Mouse (Mus musculus) left cerebral cortex, postnatal 36 days (tissue): ENCODE data around the gene Slc44a5. TPM values are rescaled to one million over a fixed set of nuclear protein-coding genes. Genes with fewer than 3 reads are reported as not detected.
"Not testable (repeated sequence)": the region's sequence is repeated elsewhere in the genome, so short reads cannot be mapped to it uniquely, and the experiment has no call there.

Experiments used
- DNase-seq, 2 experiments: peaks; one replicate each; pipeline ENCODE4 v3.0.0; 2021 to 2022; ENCODE audit warnings: low spot score in 2 of 2, mixed read lengths in 1 of 2
- intact Hi-C: fragments of 180-260 bp; cut with DNase I; formaldehyde crosslinking; loops from one replicate; pipeline ENCODE4 v1.15.1; 2025
- total RNA-seq, 2 experiments: library from RNA; stranded (reverse); gene quantifications; 2 replicates each; pipeline ENCODE4 v1.2.3; 2021

Gene Slc44a5
- total RNA-seq, 2 experiments from 2014 or later: 8.2 to 9.6 TPM

GRCm38 (mm10) chr3:154134701-154135100 is 161.5 kb downstream of the Slc44a5 start:
- intact Hi-C loops: no loop called here
- DNase-seq: no peak

DNA sequence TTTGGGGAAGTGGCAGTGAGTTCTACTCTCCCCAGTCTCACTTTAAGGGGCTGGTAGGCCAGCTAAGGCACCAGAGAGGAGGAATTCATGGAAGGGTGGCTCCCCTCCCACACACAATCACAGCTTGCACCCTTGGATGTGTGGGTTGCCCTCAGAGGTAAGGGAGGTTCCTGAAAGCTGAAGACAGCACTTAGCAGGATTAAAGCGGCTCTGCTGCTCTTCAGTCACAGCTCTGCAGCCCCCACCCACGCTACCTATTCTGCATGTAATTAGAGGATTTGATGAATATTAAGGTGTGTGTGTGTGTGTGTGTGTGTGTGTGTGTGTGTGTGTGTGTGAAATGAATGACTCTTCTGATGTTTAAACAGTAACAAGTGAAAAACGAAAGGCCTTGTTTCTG is 163.3 kb downstream of the Slc44a5 start:
- intact Hi-C loops: no loop called here
- DNase-seq: no peak

GRCm38 (mm10) chr3:154141346-154141745 is 168.1 kb downstream of the Slc44a5 start:
- DNase-seq: no peak
- intact Hi-C loops: no loop called here

- DNase-seq: no peak
- intact Hi-C loops: no loop called here
These were observed 169.4 kb downstream of the Slc44a5 start for GRCm38 (mm10) chr3:154142618-154143017.

DNA sequence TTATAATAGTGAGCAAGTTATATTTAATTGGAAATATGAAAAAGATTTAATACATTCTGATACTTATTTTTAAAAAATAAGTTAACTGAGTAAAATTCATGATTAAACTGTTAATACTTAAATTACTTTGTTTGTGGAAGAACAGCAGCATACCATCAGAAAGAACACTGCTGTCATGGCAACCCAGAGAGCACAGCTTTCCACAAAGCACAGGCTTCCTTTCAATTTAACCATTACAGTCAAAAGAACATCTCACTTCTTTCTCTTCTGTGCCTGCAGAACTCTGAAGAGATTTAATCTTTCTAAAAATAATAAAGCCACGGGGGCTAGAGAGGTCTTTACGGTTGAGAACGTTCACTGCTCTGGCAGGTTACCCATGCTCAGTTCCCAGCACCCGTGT is 172.5 kb downstream of the Slc44a5 start:
- intact Hi-C loops: loop anchor here (5.0 kb wide), 1 partner anchor 37 kb away; no protein-coding TSS in a partner anchor
- no peak for DNase-seq

- DNase-seq: no peak
- intact Hi-C loops: loop anchor here (5.0 kb wide), 1 partner anchor 33 kb away; no protein-coding TSS in a partner anchor
These were observed 176.5 kb downstream of the Slc44a5 start for GRCm38 (mm10) chr3:154149778-154150177.

DNA sequence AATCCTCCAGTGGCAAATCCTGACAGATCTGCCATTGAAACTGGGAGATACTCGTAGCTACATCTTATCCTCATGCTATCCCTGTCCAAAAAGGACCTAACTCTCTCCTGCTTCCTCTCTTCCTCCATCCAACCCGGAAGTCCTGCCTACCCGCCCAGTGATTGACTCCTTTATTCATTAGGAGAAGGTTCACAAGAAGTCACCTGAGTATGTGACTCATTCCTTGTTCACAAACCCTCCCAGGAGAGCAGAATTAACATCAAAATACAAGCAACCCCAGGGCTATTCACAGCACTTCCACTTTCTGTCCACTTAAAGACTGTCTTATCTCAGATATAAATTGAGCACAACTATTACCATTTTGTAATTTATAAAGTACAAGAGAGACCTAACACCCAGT is 180.3 kb downstream of the Slc44a5 start:
- DNase-seq, intact Hi-C loops: not testable (repeated sequence)

GRCm38 (mm10) chr3:154165882-154166281 is 192.6 kb downstream of the Slc44a5 start:
- no peak for DNase-seq
- intact Hi-C loops: no loop called here

GRCm38 (mm10) chr3:154171881-154172592 is 198.8 kb downstream of the Slc44a5 start:
- intact Hi-C loops: no loop called here
- DNase-seq: peak; percentile 21 to 22

DNA sequence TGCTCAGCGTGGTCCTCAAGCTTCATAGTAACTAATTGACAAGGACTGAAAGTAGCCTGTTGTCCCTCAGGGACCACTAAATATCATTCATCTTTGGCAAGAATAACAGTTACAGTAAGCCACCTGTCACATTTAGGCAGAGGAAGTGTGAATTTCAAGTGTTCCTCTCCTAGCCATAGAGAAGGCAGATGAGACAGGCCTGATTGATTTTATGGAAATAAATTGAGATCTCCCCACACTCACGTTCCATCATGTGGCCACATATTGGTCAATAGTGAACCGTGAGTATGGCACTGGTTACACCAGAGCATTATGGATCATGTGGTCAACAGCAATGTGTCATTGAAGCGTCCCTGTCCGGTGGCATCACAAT is 199.3 kb downstream of the Slc44a5 start:
- DNase-seq: no peak
- intact Hi-C loops: no loop called here

- no peak for DNase-seq
- intact Hi-C loops: no loop called here
These were observed 200.3 kb downstream of the Slc44a5 start for GRCm38 (mm10) chr3:154173556-154173955.

DNA sequence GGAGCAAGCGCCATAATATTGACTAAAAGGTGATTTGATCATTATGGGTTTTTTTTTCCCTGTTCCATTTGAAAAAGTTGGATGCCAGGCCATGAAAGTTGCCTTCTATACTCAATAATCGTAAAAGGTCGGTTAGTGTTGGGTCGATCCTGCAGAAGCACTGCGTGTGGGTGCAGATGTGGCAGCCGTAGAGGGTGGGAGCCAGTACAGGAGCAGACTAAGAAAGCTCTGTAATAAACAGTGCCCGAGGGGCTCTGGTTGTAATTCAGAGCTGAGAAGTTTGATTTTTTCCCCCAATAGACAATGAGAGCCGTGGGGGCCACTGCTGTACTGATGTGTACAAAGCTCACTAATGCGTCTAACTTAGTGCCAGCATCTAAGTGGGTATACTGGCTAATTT is 200.8 kb downstream of the Slc44a5 start:
- intact Hi-C loops: no loop called here
- no peak for DNase-seq

GRCm38 (mm10) chr3:154174766-154175165 is 201.5 kb downstream of the Slc44a5 start:
- intact Hi-C loops: no loop called here
- no peak for DNase-seq

GRCm38 (mm10) chr3:154177665-154178305 is 204.5 kb downstream of the Slc44a5 start:
- intact Hi-C loops: no loop called here
- no peak for DNase-seq

- intact Hi-C loops: no loop called here
- DNase-seq: peak in 1 of 2 experiments; percentile 1
These were observed 206.2 kb downstream of the Slc44a5 start for GRCm38 (mm10) chr3:154179423-154179920.

GRCm38 (mm10) chr3:154182987-154183386 is 209.8 kb downstream of the Slc44a5 start:
- intact Hi-C loops: loop anchor here (5.0 kb wide), 1 partner anchor 36 kb away; no protein-coding TSS in a partner anchor
- no peak for DNase-seq

DNA sequence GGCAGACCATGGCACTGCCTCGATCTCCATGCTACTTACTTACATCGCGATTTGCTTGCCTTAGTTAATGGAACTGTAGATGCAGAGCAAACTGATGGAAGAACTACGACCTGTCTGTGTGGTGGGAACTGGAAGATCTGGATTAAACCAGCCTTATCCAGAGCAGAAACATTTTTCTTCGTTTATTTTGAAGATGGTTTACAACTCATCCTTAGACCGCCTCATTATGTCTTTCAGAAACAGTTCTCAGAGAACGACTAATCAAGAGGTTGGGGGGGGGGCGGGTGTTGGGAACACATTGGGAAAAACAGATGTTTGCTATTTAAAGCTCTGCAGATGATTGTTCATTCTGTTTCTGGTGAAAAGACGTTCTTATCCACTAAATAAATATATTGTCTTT is 210.7 kb downstream of the Slc44a5 start:
- no peak for DNase-seq
- intact Hi-C loops: loop anchor here (5.0 kb wide), 1 partner anchor 37 kb away; no protein-coding TSS in a partner anchor

DNA sequence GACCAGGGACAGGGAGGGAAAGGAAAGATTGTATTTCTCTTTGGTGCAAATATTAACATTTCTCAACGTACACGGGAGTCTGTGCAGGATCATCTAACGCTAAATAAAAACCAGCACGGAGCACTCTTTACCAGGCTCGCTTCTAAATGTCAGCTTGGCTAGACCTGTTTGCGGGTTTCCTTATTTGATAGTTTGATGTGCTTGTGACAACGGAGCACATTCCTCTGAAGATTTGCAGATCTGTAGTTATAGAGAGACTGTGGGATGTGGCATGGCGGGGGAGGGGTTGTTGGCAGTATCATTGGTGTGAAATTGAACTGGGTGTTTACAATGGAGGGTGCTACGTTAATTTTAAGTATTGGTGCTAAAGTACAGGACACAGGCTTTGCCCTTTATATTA is 215.4 kb downstream of the Slc44a5 start:
- no peak for DNase-seq

DNA sequence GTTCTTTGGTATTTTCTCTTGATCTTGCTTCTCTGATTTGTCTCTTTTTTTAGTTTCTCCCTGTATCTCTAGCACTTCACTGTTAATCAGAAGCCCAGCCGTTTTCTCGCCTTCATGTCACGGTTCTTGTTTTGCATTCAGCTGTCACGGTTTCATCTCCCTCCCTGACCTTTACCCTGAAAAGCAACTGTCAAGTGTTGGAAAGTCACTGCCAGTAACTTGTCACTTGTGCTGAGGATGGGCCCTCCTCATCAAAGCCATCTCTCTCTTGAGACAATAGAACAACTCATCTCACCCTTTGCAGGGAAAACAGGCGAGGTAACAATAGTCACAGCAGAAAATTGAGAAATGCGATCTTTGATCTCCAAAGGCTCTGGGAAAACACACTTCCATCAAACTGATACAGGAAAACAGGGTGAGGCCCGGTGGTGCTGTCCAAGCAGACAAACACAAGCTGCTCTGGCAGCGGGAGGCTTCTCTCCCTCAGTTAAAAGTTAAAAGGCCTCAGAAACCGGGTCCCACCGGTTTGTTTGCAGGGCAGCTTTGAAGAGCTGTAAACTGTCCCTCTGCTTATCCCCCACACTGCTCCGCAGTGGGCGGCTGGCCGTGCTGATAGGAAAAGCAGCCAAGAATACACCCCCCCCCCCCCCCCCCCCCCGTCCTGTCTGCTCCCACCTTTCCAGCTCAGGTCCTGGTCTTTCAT is 219.2 kb downstream of the Slc44a5 start:
- intact Hi-C loops: no loop called here
- DNase-seq: no peak

More for the DNA sequence above, 215.4 kb downstream of the Slc44a5 start:
- intact Hi-C loops: no loop called here

DNA sequence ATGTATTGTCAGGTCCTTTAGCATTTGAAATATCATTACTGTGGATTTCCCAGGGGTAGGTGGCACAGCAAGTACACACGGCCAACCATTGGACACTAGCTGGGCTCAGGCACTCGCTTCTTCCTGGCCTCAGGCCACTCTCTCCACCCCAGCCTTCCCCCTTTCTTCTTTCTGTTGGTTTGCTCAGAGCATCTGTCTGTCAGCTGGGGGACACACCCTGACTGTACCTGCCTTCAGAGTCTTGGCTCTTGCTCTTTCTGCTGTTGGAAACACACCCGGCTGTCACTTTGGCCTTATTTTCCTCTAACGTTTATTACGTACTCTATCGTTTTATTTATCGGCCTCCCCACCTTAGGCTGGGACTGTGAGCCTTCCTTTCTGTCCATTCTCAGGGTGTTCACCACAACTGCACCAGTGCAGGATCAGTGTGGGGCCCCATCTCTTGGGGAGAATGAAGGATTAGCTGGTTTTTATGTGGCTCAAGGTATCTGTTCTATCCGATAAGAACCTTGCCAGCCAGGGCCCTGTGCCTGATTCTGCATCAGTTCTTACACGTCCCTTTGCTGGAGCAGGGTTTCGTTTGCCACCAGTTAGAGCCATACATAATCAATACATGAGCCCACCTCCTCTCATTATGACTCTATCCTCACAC is 220.1 kb downstream of the Slc44a5 start:
- no peak for DNase-seq
- intact Hi-C loops: no loop called here
